Mouse (Mus musculus) B cell, adult (primary cell): ENCODE measurements around the gene Gpam. TPM values are rescaled to one million over a fixed set of nuclear protein-coding genes. Genes with fewer than 3 reads are reported as not detected.

ENCODE experiments used
- total RNA-seq: library from RNA; stranded (reverse); gene quantifications from 4 replicates; pipeline ENCODE4 v1.2.4, GENCODE M21; 2023; ENCODE audit not compliant: inconsistent age

Gpam gene
- total RNA-seq = 10.5 to 11.6 TPM (median 10.9 TPM) in 4 replicates

GRCm38 (mm10) chr19:55127072-55127718 lies at the start of gene Gpam:
Gpam (minus strand) TSS chr19:55127238.

Other genes starting within 250 kb of the Gpam start
- not detected in 4 replicates for gene Tectb, start 53.5 kb upstream of the Gpam start, total RNA-seq
- gene Gucy2g, start 114.0 kb upstream of the Gpam start, total RNA-seq = not detected in 4 replicates
- gene Acsl5, start 124.7 kb upstream of the Gpam start, total RNA-seq = 35.1 to 47.9 TPM (median 42.4 TPM) in 4 replicates
- gene Zdhhc6, start 188.8 kb upstream of the Gpam start, total RNA-seq = 26.1 to 37.6 TPM (median 28.9 TPM) in 4 replicates
- gene Vti1a, start 189.1 kb upstream of the Gpam start, total RNA-seq = 35.3 to 40.1 TPM (median 38.2 TPM) in 4 replicates